Mouse (Mus musculus): ENCODE results near the gene Entr1.
"Not testable (repeated sequence)": the region's sequence is repeated elsewhere in the genome, so short reads cannot be mapped to it uniquely, and the experiment has no call there.

Gene Entr1

GRCm38 (mm10) chr2:26387713-26388112, 1.4 kb downstream of the Entr1 start:
- DNase-seq = no peak

GRCm38 (mm10) chr2:26380871-26381270, 8.2 kb downstream of the Entr1 start:
- not testable (repeated sequence) for DNase-seq

- peak; percentile 82 for DNase-seq
These were observed 8.9 kb downstream of the Entr1 start, which contains the start of gene Snapc4 for GRCm38 (mm10) chr2:26380131-26380771. TSS of gene Snapc4 (minus strand) at chr2:26380653.

- DNase-seq = no peak
These were observed 16.7 kb downstream of the Entr1 start for GRCm38 (mm10) chr2:26372396-26372795.

GRCm38 (mm10) chr2:26368572-26368971, 20.5 kb downstream of the Entr1 start:
- no peak for DNase-seq

GRCm38 (mm10) chr2:26367911-26368310, 21.2 kb downstream of the Entr1 start:
- DNase-seq = no peak

- peak; percentile 83 for DNase-seq
These were observed 24.2 kb downstream of the Entr1 start for GRCm38 (mm10) chr2:26364738-26365465.

- DNase-seq = no peak
These were observed 25.6 kb downstream of the Entr1 start for GRCm38 (mm10) chr2:26363481-26363880.

GRCm38 (mm10) chr2:26362991-26363390, 26.1 kb downstream of the Entr1 start:
- no peak for DNase-seq

GRCm38 (mm10) chr2:26360772-26361171, 28.3 kb downstream of the Entr1 start, which contains the start of gene Card9:
TSS of gene Card9 (minus strand) at chr2:26360918.
- no peak for DNase-seq

GRCm38 (mm10) chr2:26359983-26360382, 29.1 kb downstream of the Entr1 start:
- no peak for DNase-seq

- no peak for DNase-seq
These were observed 30.3 kb downstream of the Entr1 start for GRCm38 (mm10) chr2:26358667-26359320.

- DNase-seq = no peak
These were observed 31.6 kb downstream of the Entr1 start for GRCm38 (mm10) chr2:26357484-26357883.

- no peak for DNase-seq
These were observed 32.4 kb downstream of the Entr1 start for GRCm38 (mm10) chr2:26356678-26357077.

- DNase-seq = no peak
These were observed 32.9 kb downstream of the Entr1 start for GRCm38 (mm10) chr2:26356231-26356630.

- no peak for DNase-seq
These were observed 34.7 kb downstream of the Entr1 start for GRCm38 (mm10) chr2:26354401-26354800.

GRCm38 (mm10) chr2:26353066-26353980, 35.8 kb downstream of the Entr1 start:
- no peak for DNase-seq

- DNase-seq = no peak
These were observed 36.7 kb downstream of the Entr1 start for GRCm38 (mm10) chr2:26352291-26352910.

GRCm38 (mm10) chr2:26351358-26352290, 37.5 kb downstream of the Entr1 start, which contains the start of gene Dnlz:
TSS of gene Dnlz (minus strand) at chr2:26352110.
- peak; percentile 95 for DNase-seq

- peak; percentile 63 for DNase-seq
These were observed 40.9 kb downstream of the Entr1 start for GRCm38 (mm10) chr2:26348241-26348640.

Measured in lung, postnatal 14 days (tissue).